Mouse (Mus musculus) bone marrow, adult 2 months (tissue): ENCODE measurements around the gene Fam83c. TPM values are rescaled to one million over a fixed set of nuclear protein-coding genes. Genes with fewer than 3 reads are reported as not detected.

Experiments
- H3K27ac ChIP-seq: fragments of 200-500 bp; 2 replicates; pipeline ENCODE4 v1.5.1; 2012; ENCODE audit warnings: low read depth, mild to moderate bottlenecking, control low read depth, inconsistent platforms, low read length; ENCODE audit not compliant: control insufficient read depth, poor library complexity, insufficient read depth
- H3K4me1 ChIP-seq: fragments of 200-500 bp; 2 replicates; pipeline ENCODE4 v1.6.1; 2011; ENCODE audit warnings: low read length; ENCODE audit not compliant: control insufficient read depth, insufficient read depth
- H3K4me3 ChIP-seq: fragments of 200-500 bp; replicated peaks from 2 replicates; pipeline ENCODE3; 2011; ENCODE audit warnings: mild to moderate bottlenecking, low read depth, low read length, control low read depth; ENCODE audit not compliant: control insufficient read depth
- CTCF ChIP-seq: fragments of 200-500 bp; IDR thresholded peaks from 2 replicates; pipeline ENCODE4 v1.5.1; 2011; ENCODE audit warnings: low read length, control low read depth; ENCODE audit not compliant: control insufficient read depth, insufficient read depth
- POLR2A ChIP-seq: fragments of 200-500 bp; IDR thresholded peaks from 2 replicates; pipeline ENCODE4 v1.6.1; 2011; ENCODE audit warnings: low read depth, mild to moderate bottlenecking, control low read depth, low read length, borderline replicate concordance; ENCODE audit not compliant: control insufficient read depth
- WGBS: fragments of 180-500 bp; shearing (Covaris S2); methylation state at CpG from one replicate; pipeline ENCODE4 v1.1.7; 2018; 5-methylcytosine and 5-hydroxymethylcytosine counted together
- polyA plus RNA-seq: library from polyadenylated mRNA; stranded (reverse); fragments of >200 nt; gene quantifications from 2 replicates; pipeline ENCODE4 v1.2.4, GENCODE M21; 2011; ENCODE audit warnings: low replicate concordance; ENCODE audit not compliant: missing spikeins, insufficient read depth, insufficient read length

The Fam83c gene
- polyA plus RNA-seq, 1 experiment = not detected

DNA sequence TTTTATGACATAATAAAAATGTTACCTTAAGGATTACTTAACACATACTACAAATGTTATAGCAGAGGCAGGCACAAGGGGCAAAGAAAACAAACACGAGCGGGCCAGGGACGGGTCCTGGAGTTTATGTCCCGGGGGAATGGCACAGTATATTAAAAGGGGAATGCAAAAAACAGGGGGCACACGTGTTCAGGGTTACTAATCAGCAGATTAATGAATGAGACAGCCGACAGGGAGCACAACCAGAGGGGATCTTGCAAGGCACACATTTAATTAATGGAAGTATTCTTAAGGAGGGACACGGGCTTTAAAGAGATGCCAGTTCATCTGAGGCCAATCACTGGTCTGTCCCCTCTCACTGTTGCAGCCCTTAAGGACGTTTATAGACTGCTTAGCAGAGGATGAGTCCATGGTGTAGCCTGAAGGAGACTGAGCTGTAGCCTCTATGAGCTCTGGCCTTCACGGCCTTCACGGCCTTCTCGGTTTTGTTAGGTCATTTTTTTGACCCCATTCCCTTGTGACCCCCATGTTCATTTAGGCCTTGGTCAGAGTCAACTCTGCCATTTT lies 28.7 kb upstream of the Fam83c start:
- no peak for TF ChIP-seq CTCF
- TF ChIP-seq POLR2A = no peak
- WGBS = 89% methylated on average over 11 of the region's 11 CpGs
- Histone ChIP-seq H3K4me3 (no peak overlapping the region), H3K4me1 (no peaks in the 10 kb centered on the region), H3K27ac (no peak overlapping the region)

DNA sequence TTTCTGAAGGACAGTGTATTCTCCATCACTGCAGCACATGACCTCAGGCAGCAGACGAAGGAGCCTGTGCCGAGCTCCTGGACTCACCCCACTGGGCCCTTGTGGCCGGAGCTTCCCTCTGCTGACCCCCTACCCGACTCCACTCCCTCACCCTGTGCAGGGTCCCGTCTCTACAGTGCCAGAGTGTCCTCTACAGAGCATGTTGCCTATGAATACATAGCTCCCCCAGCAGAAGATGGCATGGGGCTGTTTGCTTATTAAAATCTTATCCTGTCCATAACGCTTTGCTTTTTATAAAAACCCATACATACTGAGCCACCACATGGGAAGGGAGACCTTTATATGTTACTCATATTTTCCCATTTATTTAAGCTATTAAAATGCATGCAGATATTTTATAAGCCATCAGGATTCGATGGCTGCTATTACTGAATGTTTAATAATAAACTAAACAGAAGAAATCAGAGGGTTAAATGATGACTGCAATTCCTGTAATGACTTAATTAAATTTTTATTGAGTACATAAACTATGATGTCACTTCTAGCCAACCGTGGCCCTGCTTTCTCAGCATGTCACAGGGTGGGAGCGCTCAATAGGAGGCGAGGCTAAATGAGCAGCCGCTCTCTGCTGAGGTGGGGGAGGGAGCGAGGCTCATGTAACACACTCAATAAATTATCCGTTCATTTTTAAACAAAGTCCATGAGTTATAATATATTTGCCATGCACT lies 28.1 kb upstream of the Fam83c start:
- no peak overlapping the region for H3K27ac ChIP-seq
- no peak overlapping the region for H3K4me3 ChIP-seq
- 90% methylated on average over 13 of the region's 13 CpGs for WGBS
- TF ChIP-seq POLR2A = no peak
- TF ChIP-seq CTCF = no peak
- H3K4me1 ChIP-seq = no peaks in the 10 kb centered on the region

DNA sequence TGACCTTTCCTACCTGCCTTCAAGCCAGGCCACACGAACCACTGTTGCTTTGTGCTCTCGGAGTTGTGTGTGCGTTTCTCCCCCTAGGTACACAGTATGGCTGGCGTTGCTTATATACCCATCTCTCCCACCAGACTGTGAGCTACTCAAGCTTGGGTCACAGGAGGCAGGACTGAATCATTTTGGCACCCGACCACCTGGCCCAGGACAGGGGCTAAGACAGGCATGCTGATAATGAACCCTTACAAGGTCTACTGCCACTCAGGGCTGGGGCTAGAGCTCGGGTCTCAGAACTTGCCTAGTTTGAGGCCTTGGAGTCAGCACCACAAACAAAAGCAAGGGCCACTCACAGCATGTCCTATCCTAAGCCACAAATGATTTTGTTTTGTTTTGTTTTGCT lies 26.9 kb upstream of the Fam83c start:
- H3K4me3 ChIP-seq = no peak overlapping the region
- H3K27ac ChIP-seq = no peak overlapping the region
- WGBS = 87% methylated on average over 6 of the region's 6 CpGs
- no peak for TF ChIP-seq POLR2A
- no peak for TF ChIP-seq CTCF
- no peaks in the 10 kb centered on the region for H3K4me1 ChIP-seq

DNA sequence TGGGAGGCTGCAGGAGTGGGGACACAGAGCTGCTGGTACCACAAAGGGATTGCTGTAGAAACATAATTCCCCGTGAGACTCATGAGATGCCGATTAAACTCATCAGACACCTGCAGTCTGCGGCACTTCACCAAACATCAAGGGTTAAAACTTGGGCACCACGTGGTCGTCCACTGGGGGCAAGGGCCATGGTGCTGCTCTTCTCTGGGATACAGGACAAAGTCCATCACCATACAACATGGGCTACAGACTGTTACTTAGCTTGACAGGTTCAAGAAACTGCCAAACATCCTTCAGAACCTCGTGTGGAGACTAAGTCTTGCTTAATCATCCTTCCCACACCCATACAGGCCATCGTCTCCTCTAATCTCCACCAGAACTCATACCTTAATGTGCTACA lies 25.4 kb upstream of the Fam83c start:
- TF ChIP-seq CTCF = no peak
- no peak for TF ChIP-seq POLR2A
- Histone ChIP-seq H3K27ac (no peak overlapping the region), H3K4me1 (no peaks in the 10 kb centered on the region), H3K4me3 (no peak overlapping the region)
- 79% methylated on average over 7 of the region's 7 CpGs for WGBS

DNA sequence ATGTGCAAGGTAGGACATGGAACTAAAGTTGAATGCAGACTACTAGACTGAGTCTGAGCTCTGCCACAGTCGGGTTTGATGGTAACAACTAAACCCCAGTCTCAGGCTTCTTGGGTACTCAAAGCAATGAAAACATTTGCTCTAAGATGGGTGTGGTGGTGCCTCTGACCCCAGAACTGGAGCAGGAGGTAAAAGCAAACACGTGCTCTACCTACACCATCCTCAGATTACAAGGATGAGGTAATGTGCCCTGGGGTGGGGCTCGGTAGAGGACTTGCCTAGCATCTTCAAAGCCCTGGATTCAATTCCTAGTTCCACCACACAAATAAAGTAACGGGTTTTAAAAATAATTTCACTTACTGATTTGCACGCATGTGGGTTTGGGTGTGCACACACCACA lies 17.9 kb upstream of the Fam83c start:
- H3K4me3 ChIP-seq = no peak overlapping the region
- 85% methylated on average over 5 of the region's 5 CpGs for WGBS
- H3K4me1 ChIP-seq = no peaks in the 10 kb centered on the region
- no peak overlapping the region for H3K27ac ChIP-seq
- TF ChIP-seq CTCF = no peak

DNA sequence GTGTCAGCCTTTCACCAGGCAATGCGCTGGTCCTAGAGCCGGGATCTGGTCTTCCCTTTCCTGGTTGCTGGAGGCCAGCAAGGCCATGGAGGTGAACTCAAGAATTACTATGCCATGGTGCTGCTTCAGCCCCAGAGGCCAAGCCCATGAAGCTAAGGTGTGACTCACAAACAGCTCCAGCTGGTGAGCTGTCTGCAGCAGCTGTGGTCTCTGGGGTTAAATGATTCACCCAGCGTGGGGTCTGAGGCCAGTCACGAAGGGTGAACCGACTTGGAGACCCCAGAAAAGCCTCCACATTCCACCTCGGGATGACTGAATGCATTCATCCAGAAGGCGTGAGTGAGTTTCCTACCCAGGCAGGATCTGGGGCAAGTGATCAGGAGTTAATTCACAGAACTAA lies 15.5 kb upstream of the Fam83c start:
- Histone ChIP-seq H3K4me1 (no peaks in the 10 kb centered on the region), H3K27ac (no peak overlapping the region), H3K4me3 (no peak overlapping the region)
- WGBS = 83% methylated on average over 7 of the region's 7 CpGs
- TF ChIP-seq CTCF = no peak
- no peak for TF ChIP-seq POLR2A

DNA sequence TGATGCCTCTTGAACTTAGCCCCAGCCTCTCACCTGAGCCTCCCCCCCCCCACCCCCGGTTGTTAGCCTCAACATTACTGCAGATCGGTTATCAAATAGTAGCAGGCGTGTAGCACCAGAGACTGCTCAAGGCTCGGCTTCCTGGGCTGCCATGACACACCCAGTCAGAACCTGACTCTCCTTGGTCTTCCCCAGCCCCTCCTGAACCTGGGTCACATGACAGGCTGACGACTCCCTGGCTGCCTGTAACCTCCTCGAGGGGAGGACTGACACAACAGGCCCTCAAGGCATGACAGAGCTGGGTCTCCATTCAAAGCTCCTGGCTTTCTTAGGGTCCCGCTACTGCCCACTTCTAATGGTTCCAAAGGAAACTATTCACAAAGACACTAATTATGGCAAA lies 14.8 kb upstream of the Fam83c start:
- 61% methylated on average over 7 of the region's 7 CpGs for WGBS
- Histone ChIP-seq H3K27ac (no peak overlapping the region), H3K4me1 (no peaks in the 10 kb centered on the region), H3K4me3 (no peak overlapping the region)
- no peak for TF ChIP-seq POLR2A
- TF ChIP-seq CTCF = no peak

DNA sequence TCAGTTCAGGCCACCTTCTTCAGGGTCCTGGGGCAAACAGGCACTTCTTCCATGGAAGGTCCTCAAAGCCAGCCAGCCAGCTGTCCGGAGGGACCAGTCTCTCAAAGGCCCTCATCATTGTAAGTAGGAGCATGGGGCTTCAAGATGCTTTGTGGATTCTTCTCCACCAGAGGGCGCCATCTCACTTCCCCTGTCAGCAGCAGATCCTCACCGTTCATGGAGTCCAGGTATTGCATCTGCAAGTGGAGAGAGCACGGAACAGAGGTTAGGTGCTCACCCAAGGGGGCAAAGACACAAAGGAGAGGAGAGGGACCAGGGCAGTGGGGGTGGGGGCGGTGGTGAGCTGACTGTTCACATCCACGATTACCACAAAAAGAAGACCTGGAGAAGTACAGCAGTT lies 13.6 kb upstream of the Fam83c start:
- H3K4me1 ChIP-seq = no peaks in the 10 kb centered on the region
- no peak overlapping the region for H3K4me3 ChIP-seq
- WGBS = 34% methylated on average over 6 of the region's 6 CpGs
- peak; percentile 97 for TF ChIP-seq CTCF
- no peak for TF ChIP-seq POLR2A
- H3K27ac ChIP-seq = no peak overlapping the region

DNA sequence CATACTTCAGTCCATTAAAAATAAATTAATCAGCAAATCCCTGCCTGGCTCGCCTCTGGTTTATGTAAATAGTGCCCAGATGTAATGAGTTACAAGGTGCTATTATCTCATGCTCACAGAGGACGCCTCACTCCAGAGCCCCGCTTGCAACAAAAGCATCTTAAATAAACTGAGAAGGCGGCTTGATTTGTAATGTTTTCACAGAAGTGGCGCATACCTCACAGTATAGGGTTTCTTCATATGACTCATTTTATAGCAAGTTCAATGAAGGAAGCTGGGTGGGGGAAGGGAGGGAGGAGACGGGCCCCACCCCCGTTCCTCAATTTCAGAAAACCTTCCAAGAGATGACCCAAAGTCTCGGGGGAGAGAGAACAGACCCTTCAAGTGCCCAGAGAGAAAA lies 12.3 kb upstream of the Fam83c start:
- TF ChIP-seq CTCF (no peak), POLR2A (no peak)
- Histone ChIP-seq H3K4me1 (no peaks in the 10 kb centered on the region), H3K27ac (no peak overlapping the region), H3K4me3 (no peak overlapping the region)
- WGBS = 85% methylated on average over 8 of the region's 8 CpGs
